Mouse (Mus musculus): ENCODE measurements around the gene Fbxl2.
"Not testable (repeated sequence)": the region's sequence is repeated elsewhere in the genome, so short reads cannot be mapped to it uniquely, and the experiment has no call there.

Fbxl2 gene

DNA sequence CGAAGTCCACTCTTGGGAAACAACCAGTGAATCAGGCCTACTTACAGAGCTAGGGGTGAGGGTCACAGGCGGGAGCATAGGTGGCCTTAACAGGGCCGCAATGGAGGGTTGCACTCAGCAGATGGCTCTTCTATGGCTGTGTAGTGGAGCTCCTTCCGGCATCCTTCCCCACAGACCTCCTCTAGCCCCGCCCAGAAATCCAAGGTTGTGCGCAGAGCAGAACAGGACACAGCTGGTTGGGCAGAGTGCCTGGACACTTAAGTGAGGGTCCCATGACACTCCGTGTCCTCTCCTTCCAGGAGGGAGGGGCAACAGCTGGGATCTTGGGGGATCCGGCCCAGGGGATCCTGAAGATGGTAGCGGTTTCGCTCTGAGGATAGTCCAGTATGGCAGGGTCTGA, at the start of gene Fbxl2:
Gene Fbxl2, minus strand, starts transcription at position 164 of the 400 bp plus-strand sequence.
- no peak for DNase-seq

DNA sequence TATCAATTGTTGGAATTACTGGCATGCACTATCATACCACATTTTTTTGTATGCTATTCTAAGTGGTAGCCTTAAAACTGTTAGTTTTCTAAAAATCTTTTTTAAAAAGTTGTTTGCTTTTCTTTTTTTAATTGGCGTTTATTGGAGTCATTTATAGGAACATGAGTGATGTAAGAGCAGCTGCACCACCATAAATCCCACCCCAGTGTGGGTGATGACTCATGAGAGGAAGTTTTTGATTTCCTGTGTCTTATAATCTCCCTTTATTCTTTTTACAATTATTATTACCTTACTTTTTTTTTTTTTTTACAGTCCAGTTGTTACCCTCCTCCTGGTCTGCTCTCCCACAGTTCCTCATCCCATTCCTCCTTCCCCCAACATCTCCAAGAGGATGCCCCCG, 48.9 kb upstream of the Fbxl2 start:
- no peak for DNase-seq

DNA sequence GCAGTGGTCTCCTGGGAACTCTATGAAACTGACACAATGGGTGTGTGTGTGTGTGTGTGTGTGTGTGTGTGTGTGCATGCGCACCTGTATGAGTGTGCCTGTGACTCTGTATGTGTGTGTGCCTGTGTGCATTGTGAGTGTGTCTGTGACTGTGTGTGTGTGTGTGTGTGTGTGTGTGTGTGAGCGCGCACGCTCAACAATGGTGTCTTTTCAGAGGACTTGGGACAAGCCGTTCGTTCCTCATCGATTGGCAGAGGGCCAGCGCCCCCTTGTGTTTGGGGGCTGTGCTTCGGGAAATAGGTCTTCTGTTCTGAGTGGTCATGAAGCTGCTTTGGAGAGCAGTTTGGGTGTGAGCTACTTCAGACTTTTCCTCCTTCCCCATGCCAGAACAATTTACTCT, 46.2 kb upstream of the Fbxl2 start:
- not testable (repeated sequence) for DNase-seq

DNA sequence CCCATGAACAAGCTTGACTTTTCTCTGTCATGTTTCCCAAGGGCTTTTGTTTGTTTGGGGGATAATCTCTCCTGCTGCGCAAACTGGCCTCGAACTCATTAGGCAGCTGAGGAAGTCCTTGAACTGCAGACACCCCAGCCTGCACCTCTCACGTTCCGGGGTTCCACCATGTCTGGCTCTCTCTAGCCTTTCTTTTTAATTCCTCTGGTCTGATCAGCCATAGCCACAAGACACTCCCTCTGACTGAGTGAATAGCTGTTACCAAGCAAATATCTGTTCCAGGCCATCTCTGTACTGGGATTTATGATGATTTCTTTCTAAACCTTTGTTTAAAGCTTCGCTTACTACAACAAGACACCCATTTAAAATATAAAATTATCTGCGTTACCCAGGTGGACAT, 42.9 kb upstream of the Fbxl2 start:
- DNase-seq = not testable (repeated sequence)

DNA sequence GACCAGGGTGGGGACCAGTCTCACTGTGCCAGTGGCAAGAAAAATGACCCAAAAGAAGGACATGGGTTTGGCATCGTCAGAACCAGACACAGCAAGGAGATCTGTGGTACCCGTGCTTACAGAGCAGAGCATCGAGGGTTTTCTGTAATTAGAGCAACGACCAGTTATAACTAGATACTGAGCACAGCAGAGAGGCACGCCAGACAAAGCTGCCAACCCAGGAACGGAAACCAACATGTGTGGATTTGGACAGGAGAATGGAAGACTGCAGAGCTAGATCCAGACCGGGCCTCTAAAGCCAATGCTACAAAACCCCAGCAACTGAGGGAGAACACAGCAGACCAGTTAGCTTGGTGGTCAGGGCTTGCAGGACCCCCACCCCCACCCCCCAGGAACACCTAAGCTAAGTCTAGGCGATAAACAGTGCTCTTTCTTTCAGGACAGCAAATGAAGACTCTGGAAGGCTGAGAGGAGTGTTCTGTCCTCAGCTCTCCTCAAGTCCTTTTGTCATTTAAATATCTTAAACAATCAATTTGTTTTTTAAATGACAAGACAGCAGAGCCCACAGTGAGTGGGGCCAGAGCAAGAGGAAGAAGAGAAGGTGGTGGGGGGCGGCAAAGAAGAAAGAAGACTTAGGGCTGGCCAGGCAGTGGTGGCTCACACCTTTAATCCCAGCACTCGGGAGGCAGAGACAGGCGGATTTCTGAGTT, 41.3 kb upstream of the Fbxl2 start:
- DNase-seq = no peak

DNA sequence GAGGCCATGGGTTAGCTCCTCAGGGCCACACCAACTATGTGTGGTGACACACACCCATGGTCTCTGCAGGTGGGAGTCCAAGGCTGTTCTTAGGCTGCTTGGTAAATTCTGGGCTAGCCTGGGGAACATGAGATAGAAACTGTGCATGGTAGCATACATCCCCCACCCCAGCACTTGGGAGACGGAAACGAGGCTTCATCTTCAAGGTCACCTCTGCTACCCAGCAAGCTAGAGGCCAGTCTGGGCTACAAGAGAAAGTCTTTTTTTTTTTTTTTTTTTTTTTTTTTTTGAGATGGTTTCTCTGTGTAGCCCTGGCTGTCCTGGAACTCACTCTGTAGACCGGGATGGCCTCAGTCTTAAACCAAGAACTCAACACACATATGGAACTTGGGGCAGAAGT, 40.4 kb upstream of the Fbxl2 start:
- DNase-seq = no peak

DNA sequence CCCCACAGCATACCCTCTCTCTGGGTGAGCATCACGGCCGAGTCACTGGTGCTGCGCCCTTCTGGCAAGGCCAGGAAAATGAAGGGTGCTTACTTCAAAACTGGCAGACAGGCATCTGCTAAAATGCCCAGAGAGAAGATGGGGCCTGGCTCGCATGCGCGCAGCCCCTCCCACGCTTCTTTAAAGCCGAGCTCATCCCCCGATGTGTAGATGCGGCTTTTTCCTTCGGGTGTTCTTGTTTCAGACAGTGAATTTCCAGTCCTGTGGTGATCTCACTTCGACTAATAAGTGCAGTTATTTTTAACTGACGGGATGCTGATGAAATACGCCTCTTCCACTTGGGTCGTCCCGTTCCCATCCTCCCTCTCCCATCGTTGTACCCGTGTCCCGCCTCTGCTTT, 27.7 kb upstream of the Fbxl2 start:
- peak; percentile 69 for DNase-seq

DNA sequence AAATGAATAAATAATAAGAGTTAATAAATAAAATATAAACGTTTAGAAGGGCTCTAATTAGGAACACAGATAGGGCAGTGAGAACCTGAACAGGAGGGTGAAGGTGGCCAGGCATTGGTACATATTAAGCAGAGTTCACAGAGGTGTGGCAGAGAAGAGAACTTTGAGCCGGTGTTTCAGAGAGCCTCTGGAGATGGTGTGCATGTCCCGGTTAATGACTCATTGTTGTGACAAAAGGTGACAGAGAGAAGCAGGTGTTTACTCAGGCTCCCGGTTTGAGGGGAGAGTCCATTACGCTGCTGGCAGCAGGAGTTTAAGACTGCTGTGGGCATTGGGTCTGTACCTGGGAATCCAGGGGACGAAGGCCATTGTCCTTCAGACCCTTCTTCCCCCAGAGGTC, 23.4 kb upstream of the Fbxl2 start:
- no peak for DNase-seq

DNA sequence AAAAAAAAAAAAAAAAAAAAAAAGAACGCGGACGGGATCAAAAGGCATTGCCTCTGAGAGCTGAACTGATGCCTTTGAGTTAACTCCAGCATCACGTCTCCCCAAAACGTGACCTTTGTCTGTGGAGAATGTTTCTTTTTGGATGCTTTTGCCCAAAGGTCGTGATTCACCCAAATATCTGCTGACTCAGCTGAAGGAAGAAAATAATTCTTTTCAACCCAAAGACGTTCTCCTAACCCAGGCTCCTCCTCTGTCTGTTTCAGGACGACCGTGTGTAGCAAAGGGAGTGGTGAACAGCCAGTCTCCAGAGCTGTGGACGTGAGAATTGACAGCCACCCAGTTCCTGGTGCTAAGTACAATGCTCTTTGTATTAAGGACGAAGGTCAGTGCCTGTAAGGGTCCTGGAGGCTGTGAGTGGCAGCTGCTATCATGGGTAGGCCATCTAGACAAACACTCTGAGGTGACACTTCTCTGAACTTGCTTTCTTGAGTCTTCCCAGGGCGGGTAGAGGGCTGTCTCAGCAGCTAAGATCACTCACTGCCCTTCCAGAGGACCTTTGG, 22.6 kb upstream of the Fbxl2 start:
- no peak for DNase-seq

DNA sequence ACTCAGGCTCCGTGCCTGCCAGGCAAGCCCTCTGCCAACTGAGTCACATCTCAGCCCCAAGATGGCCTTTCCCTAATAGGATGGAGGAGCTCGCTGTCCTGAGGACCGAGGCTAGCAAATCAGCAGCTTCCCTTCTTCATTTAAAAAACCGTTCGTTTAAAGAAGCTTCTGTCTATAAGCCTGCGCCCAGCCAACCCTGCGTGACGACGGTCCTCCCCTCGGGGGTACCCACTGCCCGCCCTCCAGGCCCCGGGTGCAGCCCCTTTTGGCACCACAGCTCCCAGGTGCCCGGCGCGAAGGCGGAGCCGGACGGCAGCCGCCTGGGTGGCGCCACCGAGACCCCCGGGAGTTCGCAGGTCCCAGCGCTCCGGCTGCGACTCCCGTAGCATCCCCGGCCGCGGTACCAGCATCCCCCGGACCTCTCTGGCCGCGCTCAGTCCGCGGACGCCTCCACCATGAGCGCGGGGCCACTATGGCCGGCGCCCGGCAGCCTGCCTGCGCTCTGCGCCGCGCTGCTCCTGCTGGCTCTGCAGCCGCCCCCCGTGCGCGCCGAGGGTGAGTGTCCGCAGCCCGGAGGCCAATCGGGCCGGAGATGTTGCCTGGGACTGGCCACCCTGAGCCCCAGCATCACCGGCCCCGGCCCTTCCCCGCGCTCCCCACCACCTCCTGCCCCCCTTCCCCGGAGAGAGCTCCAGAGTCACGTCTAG, 11.3 kb upstream of the Fbxl2 start, which contains the start of gene Susd5:
Gene Susd5, plus strand, starts transcription at position 51 of the 707 bp plus-strand sequence.
- no peak for DNase-seq

DNA sequence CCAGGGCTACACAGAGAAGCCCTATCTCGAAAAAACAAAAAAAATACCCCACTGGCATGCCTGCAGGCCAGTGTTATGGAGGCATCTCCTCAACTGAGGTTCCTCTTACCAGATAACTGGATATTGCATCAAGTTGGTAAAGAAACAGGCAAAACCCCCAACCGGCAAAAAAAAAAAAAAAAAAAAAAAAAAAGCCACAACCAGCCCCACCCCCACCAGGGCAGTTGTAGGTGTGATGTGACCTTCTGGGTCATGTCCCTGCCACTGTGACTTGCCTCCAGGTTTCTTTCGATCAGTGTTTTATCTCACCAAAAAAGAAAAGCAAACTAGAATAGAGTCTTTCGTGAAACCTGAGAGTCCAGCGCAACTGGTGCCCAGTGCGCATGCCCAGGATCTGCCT, 6.9 kb upstream of the Fbxl2 start:
- DNase-seq = no peak

DNA sequence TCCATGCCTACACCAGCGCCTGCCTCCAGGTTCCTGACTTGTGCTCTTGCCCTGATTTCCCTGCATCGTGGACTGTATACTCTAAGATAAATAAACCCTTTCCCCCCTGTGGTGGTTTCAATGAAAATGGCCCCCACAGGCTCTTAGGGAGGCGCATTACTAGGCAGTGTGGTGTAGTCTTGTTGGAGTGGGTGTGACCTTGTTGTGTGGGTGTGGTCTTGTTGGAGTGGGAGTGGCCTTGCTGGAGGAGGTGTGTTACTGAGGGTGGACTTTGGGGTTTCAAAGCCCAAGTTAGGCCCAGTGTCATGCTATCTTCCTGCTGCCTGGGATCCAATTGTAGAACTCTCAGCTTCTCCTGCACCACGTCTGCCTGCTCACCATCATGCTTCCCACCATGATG, 6.0 kb upstream of the Fbxl2 start:
- DNase-seq = no peak

DNA sequence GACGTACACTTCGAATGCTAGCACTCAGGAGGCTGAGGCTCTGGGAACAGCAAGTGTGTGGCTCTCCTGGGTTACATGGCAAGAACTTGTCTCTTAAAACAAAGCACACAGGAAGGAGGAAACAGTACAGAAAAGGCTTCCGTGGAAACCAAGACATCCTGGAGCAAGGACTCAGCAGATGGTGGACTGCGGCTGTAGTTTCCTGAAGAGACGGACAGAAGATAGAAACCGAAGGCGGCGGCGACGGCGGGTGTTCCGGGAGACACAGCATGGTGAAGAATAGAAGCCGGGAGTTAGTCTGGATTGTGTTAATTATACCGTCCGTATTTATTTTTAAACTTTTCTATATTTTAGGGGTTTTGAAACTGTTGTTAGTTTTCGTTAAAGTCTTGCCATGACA, 4.8 kb upstream of the Fbxl2 start:
- peak; percentile 35 for DNase-seq

DNA sequence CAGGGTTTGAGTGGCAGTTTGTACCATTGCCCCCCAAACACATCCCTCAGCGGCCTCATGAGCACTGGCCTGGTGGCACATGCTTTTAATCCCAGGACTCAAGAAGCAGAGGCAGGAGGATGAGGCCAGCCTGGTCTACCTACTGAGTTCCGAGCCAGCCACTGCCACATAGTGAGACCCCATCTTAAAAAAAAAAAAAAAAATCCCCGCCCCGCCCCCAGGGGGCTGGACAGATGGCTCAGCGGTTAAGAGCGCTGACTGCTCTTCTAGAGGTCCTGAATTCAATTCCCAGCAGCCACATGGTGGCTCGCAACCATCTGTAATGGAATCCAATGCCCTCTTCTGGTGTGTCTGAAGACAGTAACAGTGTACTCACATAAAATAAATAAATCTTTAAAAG, 4.1 kb upstream of the Fbxl2 start:
- no peak for DNase-seq

DNA sequence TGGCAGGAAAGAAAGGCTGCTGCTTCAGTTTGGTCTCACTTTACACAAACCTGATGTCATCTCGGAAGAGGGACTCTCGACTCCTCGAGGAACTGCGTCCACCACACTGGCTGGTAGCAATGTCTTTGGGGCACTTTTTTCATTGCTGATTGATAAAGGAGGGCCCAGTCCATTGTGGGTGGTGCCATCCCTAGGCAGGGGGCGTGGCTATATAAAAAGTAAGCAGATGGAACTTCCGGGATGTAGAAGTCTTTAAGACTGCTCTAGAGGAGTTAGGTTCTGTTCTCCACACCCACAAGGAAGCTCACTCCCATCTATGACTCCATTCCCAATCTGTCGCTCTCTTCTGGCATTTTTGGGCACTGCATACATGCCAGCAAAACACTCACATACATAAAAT, 685 bp upstream of the Fbxl2 start:
- no peak for DNase-seq

DNA sequence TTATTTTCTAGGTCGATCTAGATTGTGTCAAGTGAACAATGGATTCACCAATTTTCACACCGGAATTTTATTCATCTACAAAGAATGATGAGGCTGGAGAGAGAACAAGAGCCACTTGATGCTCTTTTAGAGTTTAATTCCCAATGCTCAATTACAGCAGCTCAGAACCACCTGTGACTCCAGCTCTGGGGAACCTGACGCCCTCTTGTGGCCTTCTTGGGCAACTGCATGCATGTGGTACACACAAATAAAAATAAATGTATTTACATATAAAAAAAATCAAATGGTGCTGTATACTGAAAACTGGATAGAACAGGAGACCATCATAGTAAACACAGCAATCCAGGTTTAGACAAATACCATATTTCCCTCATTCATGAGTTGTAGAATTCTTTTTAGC, 1.5 kb downstream of the Fbxl2 start:
- no peak for DNase-seq

DNA sequence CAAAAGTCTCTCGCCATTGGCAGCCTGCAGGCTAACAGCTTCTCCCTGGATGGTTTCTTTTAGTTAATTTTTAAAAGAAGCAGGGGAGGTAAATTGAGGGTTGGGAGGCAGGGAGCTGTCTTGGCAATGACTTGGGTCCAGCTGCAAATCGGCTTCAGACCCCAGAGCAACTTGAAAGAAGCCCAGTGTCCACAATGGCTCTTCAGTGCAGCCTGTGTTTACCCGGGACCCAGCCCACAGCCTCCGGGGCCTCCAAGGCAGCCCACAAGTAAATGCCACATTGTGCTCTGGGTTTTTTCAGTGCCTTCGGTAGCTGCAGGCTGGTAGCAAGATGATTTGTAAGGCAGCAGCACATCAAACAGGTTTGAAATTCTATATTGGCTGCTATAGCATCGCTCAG, 3.5 kb downstream of the Fbxl2 start:
- DNase-seq = no peak

DNA sequence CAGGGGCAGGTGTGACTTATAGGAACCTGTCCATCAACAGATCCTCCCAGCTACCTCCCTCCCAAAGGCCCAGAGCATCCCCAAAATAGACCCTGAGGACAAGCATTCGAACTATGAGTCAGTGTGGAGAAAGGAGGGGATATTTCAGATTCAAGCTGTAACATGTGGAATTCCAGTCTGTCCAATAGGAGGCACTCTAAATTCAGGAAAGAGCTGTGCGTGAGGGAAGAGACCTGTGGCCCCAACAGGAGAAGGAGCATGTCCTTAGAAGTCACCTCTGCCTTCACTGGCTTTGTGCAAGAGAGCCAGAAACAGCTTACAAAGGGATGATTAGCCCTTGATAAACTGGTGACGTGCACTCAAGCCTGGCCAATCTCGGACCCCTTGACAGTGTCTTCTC, 5.0 kb downstream of the Fbxl2 start:
- DNase-seq = no peak

DNA sequence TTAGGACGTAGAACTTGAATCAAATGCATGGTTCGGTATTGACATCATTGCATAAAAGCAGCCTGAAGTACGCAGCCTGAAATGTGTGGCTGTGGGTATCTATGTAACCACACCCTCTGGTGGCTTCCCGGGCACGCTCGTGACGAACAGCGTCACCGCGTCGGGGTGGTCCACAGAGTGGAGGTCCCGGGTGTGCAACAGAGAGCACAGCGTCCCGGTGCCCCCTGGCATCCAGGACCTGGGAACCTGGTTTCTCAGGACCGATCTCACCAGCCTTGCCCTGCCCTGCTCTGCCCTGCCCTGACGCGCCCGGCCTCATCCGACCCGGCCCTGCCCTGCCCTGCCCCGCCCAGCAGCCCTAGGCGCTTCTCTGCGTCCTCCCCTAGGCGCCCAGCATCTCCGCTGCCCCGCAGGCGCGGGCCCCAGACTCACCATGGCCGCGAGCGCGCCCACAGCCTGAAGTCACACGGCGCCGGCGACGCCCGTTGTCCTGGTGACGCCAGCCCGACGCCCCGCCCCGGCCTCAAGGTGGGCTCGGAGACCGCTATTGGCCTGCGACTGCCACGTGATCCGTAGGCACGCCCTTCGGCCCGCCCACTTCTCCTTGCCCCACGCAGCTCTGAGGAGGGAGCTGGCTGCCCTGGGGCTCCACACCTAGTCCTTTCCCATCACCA, 19.6 kb downstream of the Fbxl2 start:
- DNase-seq = peak; percentile 94

DNA sequence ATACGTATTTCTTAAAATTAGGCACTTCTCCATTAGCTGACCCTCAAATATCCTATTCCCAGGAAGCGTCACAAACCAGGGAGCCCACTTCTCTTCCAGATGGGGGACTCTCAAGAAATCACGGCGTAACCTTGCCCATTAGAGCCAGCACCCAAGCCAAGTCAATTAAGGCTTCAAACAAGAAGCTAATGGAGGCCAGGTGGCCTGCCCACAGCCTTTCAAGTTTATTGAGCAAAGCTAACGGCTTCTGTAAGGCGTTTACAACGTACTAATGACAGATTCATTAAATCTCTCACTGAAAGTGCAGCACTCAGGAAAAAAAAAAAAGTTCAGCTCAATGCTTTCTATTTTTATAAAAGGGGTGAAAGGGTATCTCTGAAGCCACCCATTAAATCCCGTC, 20.1 kb downstream of the Fbxl2 start:
- DNase-seq = no peak

DNA sequence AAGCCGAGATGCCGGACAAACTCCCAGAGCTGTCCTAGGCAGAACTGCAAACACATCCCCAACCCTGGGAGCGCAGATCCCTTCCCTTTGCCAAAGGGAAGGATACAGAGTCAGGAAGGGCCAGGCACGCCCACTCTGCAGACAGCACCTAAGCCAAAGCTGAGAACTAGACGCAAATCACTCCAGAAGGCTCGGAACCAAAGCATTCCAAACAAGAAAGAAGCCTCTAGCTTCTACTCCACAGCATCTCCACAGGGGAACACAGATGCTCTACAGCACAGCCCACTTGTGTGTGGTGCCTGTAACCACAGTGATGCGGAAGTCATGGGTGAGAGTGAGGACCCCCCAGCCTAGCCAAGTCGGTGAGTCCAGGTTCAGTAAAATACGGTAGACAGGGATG, 20.8 kb downstream of the Fbxl2 start:
- DNase-seq = no peak

DNA sequence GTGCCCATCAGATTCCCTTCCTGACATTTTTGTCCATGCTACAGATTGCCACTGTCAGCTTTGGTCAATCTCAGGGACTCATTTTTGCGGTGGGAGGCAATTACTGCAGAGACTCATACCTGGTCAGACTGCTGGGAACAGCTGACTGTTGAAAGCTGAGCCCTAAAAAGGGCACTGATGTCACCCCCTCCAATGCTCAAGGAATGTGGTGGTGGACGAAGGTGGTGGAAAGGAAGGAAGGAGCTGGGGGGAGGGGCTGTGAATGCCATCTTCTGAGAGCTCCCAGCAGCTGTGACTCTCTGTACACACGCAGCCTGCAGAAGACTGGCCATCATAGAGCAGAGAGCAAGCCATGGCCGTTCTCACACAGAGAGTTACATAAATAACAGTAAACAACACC, 23.9 kb downstream of the Fbxl2 start:
- DNase-seq = no peak

DNA sequence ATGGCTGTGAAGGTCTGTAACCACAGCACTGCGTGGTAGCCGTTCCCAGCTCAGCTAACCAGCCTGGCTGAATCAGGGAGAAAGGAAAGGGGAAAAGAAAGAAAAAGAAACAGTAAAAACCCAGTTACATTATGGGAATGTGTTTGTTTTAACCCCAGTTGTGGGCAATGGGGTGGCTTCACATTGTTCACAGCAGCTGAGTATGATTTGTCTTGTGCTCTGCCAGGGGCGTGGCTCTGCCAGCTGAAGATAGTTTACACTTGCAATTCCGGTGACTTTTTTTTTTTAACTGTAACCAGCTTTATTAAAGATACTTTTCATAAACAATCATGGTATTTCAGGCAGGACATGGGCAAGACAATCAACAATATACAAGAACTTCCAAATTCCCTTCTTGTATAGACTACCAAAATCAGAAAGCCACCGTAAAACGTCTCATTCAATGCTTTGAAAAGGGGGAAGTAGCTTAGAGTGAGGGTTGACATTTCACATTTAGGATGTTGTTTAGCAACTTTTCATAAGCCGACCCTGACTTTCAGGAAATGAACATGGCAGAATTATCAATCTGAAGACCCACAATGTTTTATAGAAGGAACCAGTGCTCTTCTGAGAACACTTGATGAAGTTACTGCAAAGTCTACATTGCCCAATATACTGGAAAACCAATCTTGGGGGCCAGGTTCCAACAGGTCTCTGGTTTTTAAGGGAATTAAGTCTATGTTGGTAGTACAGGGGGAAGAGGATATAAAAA, 26.8 kb downstream of the Fbxl2 start:
- DNase-seq = no peak

All from right cerebral cortex, adult 18-20 months (tissue).